Mouse (Mus musculus) cerebellum, adult 2 months (tissue): ENCODE measurements at regions not wholly inside any gene's neighbourhood (a gene's known extent, or its start where the extent isn't known, plus 50 kb on each side); places are given as distances from the start of the nearest gene placed in this dataset.

Experiments
- CTCF ChIP-seq: fragments of 200-500 bp; IDR thresholded peaks from 2 replicates; pipeline ENCODE4 v1.5.1; 2011; ENCODE audit warnings: low read depth, mild to moderate bottlenecking, control low read depth, low read length, moderate library complexity, borderline replicate concordance; ENCODE audit not compliant: insufficient read depth
- POLR2A ChIP-seq: fragments of 200-500 bp; IDR thresholded peaks from 2 replicates; pipeline ENCODE4 v1.6.1; 2011; ENCODE audit warnings: low read length, control low read depth, borderline replicate concordance; ENCODE audit not compliant: insufficient read depth

DNA sequence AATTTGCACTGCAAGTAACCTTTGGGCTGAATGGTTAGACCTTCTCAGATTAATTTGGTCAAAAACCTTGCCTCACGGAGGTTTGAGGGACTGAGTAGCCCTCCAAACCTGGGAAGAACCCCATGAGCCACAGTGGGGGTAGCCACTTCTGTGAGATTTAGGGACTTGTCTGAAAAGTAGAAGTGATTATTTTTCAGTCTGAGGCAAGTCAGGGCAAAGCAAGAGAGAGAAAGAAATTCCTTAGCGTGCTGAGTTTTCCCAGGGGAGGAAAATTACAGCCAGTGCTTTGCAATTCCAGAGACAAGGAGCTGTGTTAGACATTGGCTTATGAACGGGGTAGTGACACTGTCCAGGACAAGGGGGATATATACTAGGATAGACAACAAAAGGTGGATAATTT, 1962.1 kb upstream of the Lrrc6 start:
- TF ChIP-seq CTCF: no peak
- no peak for TF ChIP-seq POLR2A
